Mouse (Mus musculus): Measurements from ENCODE around the gene Ptprd. TPM values are rescaled to one million over a fixed set of nuclear protein-coding genes. Genes with fewer than 3 reads are reported as not detected.

Ptprd gene
- total RNA-seq (2014; rRNA removed; ENCODE audit: low replicate concordance) (18.5 and 23.3 TPM in 2 replicates), polyA plus RNA-seq (2015; fragmentation: Nextera tagmentation; extraction: Ambion mirVana) (5.6 and 6.1 TPM in 2 replicates)

- ATAC-seq (ENCODE audit: insufficient read depth, low read depth) (peak; percentile 30), DNase-seq (ENCODE audit: low spot score) (no peak)
- H3K4me1 ChIP-seq (ENCODE audit: control insufficient read depth, insufficient read depth) = 0 out of 2 replicates have a peak, but pooled peaks cover 3% of the 10 kb centered on the region
- H3K36me3 ChIP-seq (replicated peaks; ENCODE audit: control insufficient read depth, insufficient read depth, low read length) = no peaks in the 10 kb centered on the region
- no peaks in the 10 kb centered on the region for H3K9me3 ChIP-seq (replicated peaks; ENCODE audit: control insufficient read depth, low read length)
- peak within 1 kb of the TSS; percentile 93 for H3K4me2 ChIP-seq (ENCODE audit: low read depth, low read length)
- WGBS = 1% methylated on average over 64 of the region's 86 CpGs
- H3K9ac ChIP-seq (replicated peaks; ENCODE audit: low read depth, low read length) = no peak within 1 kb of the TSS; the same call in 1 of the 2 replicates
- H3K4me3 ChIP-seq (ENCODE audit: low read depth, low read length) = peak within 1 kb of the TSS; percentile 57
- no peak for TF ChIP-seq CTCF (IDR thresholded peaks at IDR 0.05; ENCODE audit: low read depth)
- TF ChIP-seq EP300 (IDR thresholded peaks at IDR 0.05; ENCODE audit: low read depth) = no peak
- no peak within 1 kb of the TSS for H3K27ac ChIP-seq (ENCODE audit: low read depth)
- peaks cover 28% of the 10 kb centered on the region for H3K27me3 ChIP-seq (ENCODE audit: control insufficient read depth, insufficient read depth, low read length)
Observed at GRCm38 (mm10) chr4:78211529-78212494, at the start of gene Ptprd. Ptprd (minus strand) TSS chr4:78211961.

- no peak for TF ChIP-seq EP300 (IDR thresholded peaks at IDR 0.05; ENCODE audit: low read depth)
- TF ChIP-seq CTCF (IDR thresholded peaks at IDR 0.05; ENCODE audit: low read depth) = no peak
- no peaks in the 10 kb centered on the region for H3K9me3 ChIP-seq (replicated peaks; ENCODE audit: control insufficient read depth, low read length)
- no peak overlapping the region for H3K4me3 ChIP-seq (ENCODE audit: low read depth, low read length)
- H3K27me3 ChIP-seq (ENCODE audit: control insufficient read depth, insufficient read depth, low read length) = no peaks in the 10 kb centered on the region
- no peaks in the 10 kb centered on the region for H3K4me1 ChIP-seq (ENCODE audit: control insufficient read depth, insufficient read depth)
- 66% methylated on average over 2 of the region's 2 CpGs for WGBS
- no peak overlapping the region for H3K4me2 ChIP-seq (ENCODE audit: low read depth, low read length)
- DNase-seq (ENCODE audit: low spot score) = no peak
- no peak overlapping the region for H3K9ac ChIP-seq (replicated peaks; ENCODE audit: low read depth, low read length)
- H3K27ac ChIP-seq (ENCODE audit: low read depth) = no peak overlapping the region
- no peak for ATAC-seq (ENCODE audit: insufficient read depth, low read depth)
- no peaks in the 10 kb centered on the region for H3K36me3 ChIP-seq (replicated peaks; ENCODE audit: control insufficient read depth, insufficient read depth, low read length)
Observed at GRCm38 (mm10) chr4:78235820-78236219, 24.1 kb upstream of the Ptprd start.

GRCm38 (mm10) chr4:78235316-78235715 lies 23.6 kb upstream of the Ptprd start:
- Histone ChIP-seq H3K9ac (replicated peaks; ENCODE audit: low read depth, low read length) (no peak overlapping the region), H3K4me2 (ENCODE audit: low read depth, low read length) (no peak overlapping the region), H3K27me3 (ENCODE audit: control insufficient read depth, insufficient read depth, low read length) (no peaks in the 10 kb centered on the region), H3K36me3 (replicated peaks; ENCODE audit: control insufficient read depth, insufficient read depth, low read length) (no peaks in the 10 kb centered on the region), H3K4me1 (ENCODE audit: control insufficient read depth, insufficient read depth) (no peaks in the 10 kb centered on the region), H3K9me3 (replicated peaks; ENCODE audit: control insufficient read depth, low read length) (no peaks in the 10 kb centered on the region), H3K4me3 (ENCODE audit: low read depth, low read length) (no peak overlapping the region), H3K27ac (ENCODE audit: low read depth) (no peak overlapping the region)
- ATAC-seq (ENCODE audit: insufficient read depth, low read depth) (no peak), DNase-seq (ENCODE audit: low spot score) (no peak)
- TF ChIP-seq EP300 (IDR thresholded peaks at IDR 0.05; ENCODE audit: low read depth) (no peak), CTCF (IDR thresholded peaks at IDR 0.05; ENCODE audit: low read depth) (no peak)
- 29% methylated on average over 2 of the region's 2 CpGs for WGBS

- ATAC-seq (ENCODE audit: insufficient read depth, low read depth) = no peak
- Histone ChIP-seq H3K9ac (replicated peaks; ENCODE audit: low read depth, low read length) (no peak overlapping the region), H3K4me1 (ENCODE audit: control insufficient read depth, insufficient read depth) (no peaks in the 10 kb centered on the region), H3K4me2 (ENCODE audit: low read depth, low read length) (no peak overlapping the region), H3K9me3 (replicated peaks; ENCODE audit: control insufficient read depth, low read length) (no peaks in the 10 kb centered on the region), H3K27ac (ENCODE audit: low read depth) (no peak overlapping the region), H3K4me3 (ENCODE audit: low read depth, low read length) (no peak overlapping the region), H3K36me3 (replicated peaks; ENCODE audit: control insufficient read depth, insufficient read depth, low read length) (no peaks in the 10 kb centered on the region), H3K27me3 (ENCODE audit: control insufficient read depth, insufficient read depth, low read length) (no peaks in the 10 kb centered on the region)
- DNase-seq (ENCODE audit: low spot score) = no peak
- 48% methylated on average over 1 of the region's 1 CpGs for WGBS
- no peak for TF ChIP-seq CTCF (IDR thresholded peaks at IDR 0.05; ENCODE audit: low read depth)
- TF ChIP-seq EP300 (IDR thresholded peaks at IDR 0.05; ENCODE audit: low read depth) = no peak
Observed at GRCm38 (mm10) chr4:78234681-78235080, 22.9 kb upstream of the Ptprd start.

- Histone ChIP-seq H3K9me3 (replicated peaks; ENCODE audit: control insufficient read depth, low read length) (no peaks in the 10 kb centered on the region), H3K4me2 (ENCODE audit: low read depth, low read length) (no peak overlapping the region), H3K4me3 (ENCODE audit: low read depth, low read length) (no peak overlapping the region), H3K27ac (ENCODE audit: low read depth) (no peak overlapping the region), H3K27me3 (ENCODE audit: control insufficient read depth, insufficient read depth, low read length) (peaks cover 28% of the 10 kb centered on the region), H3K36me3 (replicated peaks; ENCODE audit: control insufficient read depth, insufficient read depth, low read length) (no peaks in the 10 kb centered on the region), H3K4me1 (ENCODE audit: control insufficient read depth, insufficient read depth) (0 out of 2 replicates have a peak, but pooled peaks cover 3% of the 10 kb centered on the region), H3K9ac (replicated peaks; ENCODE audit: low read depth, low read length) (no peak overlapping the region)
- no peak for TF ChIP-seq CTCF (IDR thresholded peaks at IDR 0.05; ENCODE audit: low read depth)
- TF ChIP-seq EP300 (IDR thresholded peaks at IDR 0.05; ENCODE audit: low read depth) = no peak
- ATAC-seq (ENCODE audit: insufficient read depth, low read depth) (no peak), DNase-seq (ENCODE audit: low spot score) (no peak)
- WGBS = 70% methylated on average over 4 of the region's 4 CpGs
Observed at GRCm38 (mm10) chr4:78213949-78214348, 2.2 kb upstream of the Ptprd start.
